Mouse (Mus musculus): ENCODE results near the gene Olfr684. TPM values are rescaled to one million over a fixed set of nuclear protein-coding genes. Genes with fewer than 3 reads are reported as not detected.

Olfr684 gene
- total RNA-seq (2021), result not detected
- long read RNA-seq, experiment 1, result 0 reads
- long read RNA-seq, experiment 2, result 0 reads

GRCm38 (mm10) chr7:105163553-105163952 lies at the start of gene Olfr684:
Gene Olfr684, minus strand, starts transcription at chr7:105163653.
- no peak for DNase-seq (ENCODE audit: low spot score in 2 of 2)

- DNase-seq (ENCODE audit: low spot score in 2 of 2), result no peak
These were observed 43.9 kb upstream of the Olfr684 start, which contains the start of gene Olfr686 for GRCm38 (mm10) chr7:105207385-105207784. Gene Olfr686, minus strand, starts transcription at chr7:105207485.

GRCm38 (mm10) chr7:105185912-105186311 lies 22.5 kb upstream of the Olfr684 start, which contains the start of gene Olfr685:
Gene Olfr685, minus strand, starts transcription at chr7:105186012.
- DNase-seq (ENCODE audit: low spot score in 2 of 2), result no peak

GRCm38 (mm10) chr7:105170773-105171172 lies 7.3 kb upstream of the Olfr684 start:
- DNase-seq (ENCODE audit: low spot score in 2 of 2), result no peak

GRCm38 (mm10) chr7:105146912-105147311 lies 16.5 kb downstream of the Olfr684 start, which contains the start of gene Olfr683:
Gene Olfr683, minus strand, starts transcription at chr7:105147012.
- no peak for DNase-seq (ENCODE audit: low spot score in 2 of 2)

- no peak for DNase-seq (ENCODE audit: low spot score in 2 of 2)
These were observed 22.2 kb downstream of the Olfr684 start for GRCm38 (mm10) chr7:105141275-105141674.

GRCm38 (mm10) chr7:105116536-105116935 lies 46.9 kb downstream of the Olfr684 start, which contains the start of gene Olfr681:
Gene Olfr681, plus strand, starts transcription at chr7:105116836.
- DNase-seq (ENCODE audit: low spot score in 2 of 2), result no peak

Other genes with a start within 250 kb of the Olfr684 start
- gene Olfr667, start 242.2 kb downstream of the Olfr684 start, total RNA-seq (2021), result not detected
- gene Olfr668, start 235.6 kb downstream of the Olfr684 start, total RNA-seq (2021), result not detected
- gene Olfr669, start 229.4 kb downstream of the Olfr684 start, total RNA-seq (2021), result not detected
- not detected for gene Olfr670, start 201.0 kb downstream of the Olfr684 start, total RNA-seq (2021)
- gene Olfr671, start 184.5 kb downstream of the Olfr684 start, total RNA-seq (2021), result not detected
- gene Olfr672, start 161.6 kb downstream of the Olfr684 start, total RNA-seq (2021), result not detected
- gene Olfr675, start 135.2 kb downstream of the Olfr684 start, total RNA-seq (2021), result not detected
- not detected for gene Olfr676, start 131.0 kb downstream of the Olfr684 start, total RNA-seq (2021)
- gene Olfr677, start 112.3 kb downstream of the Olfr684 start, total RNA-seq (2021), result not detected
- not detected for gene Olfr678, start 99.2 kb downstream of the Olfr684 start, total RNA-seq (2021)
- gene Olfr679, start 82.4 kb downstream of the Olfr684 start, total RNA-seq (2021), result not detected
- not detected for gene Olfr680-ps1, start 70.8 kb downstream of the Olfr684 start, total RNA-seq (2021)
- gene Olfr681, start 46.8 kb downstream of the Olfr684 start, total RNA-seq (2021), result not detected
- not detected for gene Olfr683, start 16.6 kb downstream of the Olfr684 start, total RNA-seq (2021)
- not detected for gene Olfr685, start 22.4 kb upstream of the Olfr684 start, total RNA-seq (2021)
- not detected for gene Olfr686, start 43.8 kb upstream of the Olfr684 start, total RNA-seq (2021)
- gene Olfr688, start 124.4 kb upstream of the Olfr684 start, total RNA-seq (2021), result not detected
- gene Olfr689, start 147.5 kb upstream of the Olfr684 start, total RNA-seq (2021), result not detected
- not detected for gene Olfr690, start 170.5 kb upstream of the Olfr684 start, total RNA-seq (2021)
- not detected for gene Olfr691, start 178.6 kb upstream of the Olfr684 start, total RNA-seq (2021)
- not detected for gene Olfr692, start 204.6 kb upstream of the Olfr684 start, total RNA-seq (2021)
- not detected for gene Gm5901, start 211.4 kb upstream of the Olfr684 start, total RNA-seq (2021)
- 10 to 100 TPM; 25.6 to 26.9 TPM for gene Fam160a2, start 236.4 kb upstream of the Olfr684 start, total RNA-seq (2021)
- not detected for gene Cnga4, start 240.9 kb upstream of the Olfr684 start, total RNA-seq (2021)